Mouse (Mus musculus) heart, embryonic 16.5 days (tissue): ENCODE measurements around the gene Lrrc1. TPM values are rescaled to one million over a fixed set of nuclear protein-coding genes. Genes with fewer than 3 reads are reported as not detected.

Experiments
- ATAC-seq: fragments of 200-750 bp; cut with Nextera tagmentation; replicated peaks from 2 replicates; pipeline ENCODE4 v1.8.0; 2017; ENCODE audit warnings: moderate number of reproducible peaks; ENCODE audit not compliant: insufficient read depth, low FRiP score; ENCODE audit errors: extremely low read depth
- H3K27ac ChIP-seq: fragments of 300-500 bp; sonication (generic); 2 replicates; pipeline ENCODE4 v1.5.1; 2014; ENCODE audit warnings: mild to moderate bottlenecking, low read length, control low read depth, moderate library complexity
- H3K27me3 ChIP-seq: fragments of 300-500 bp; sonication (generic); 2 replicates; pipeline ENCODE4 v1.6.1; 2014; ENCODE audit warnings: low read length, mixed read lengths; ENCODE audit not compliant: control insufficient read depth, insufficient read depth
- H3K36me3 ChIP-seq: fragments of 300-500 bp; sonication (generic); 2 replicates; pipeline ENCODE4 v1.6.1; 2014; ENCODE audit not compliant: control insufficient read depth, insufficient read depth
- H3K4me1 ChIP-seq: fragments of 300-500 bp; sonication (generic); 2 replicates; pipeline ENCODE4 v1.6.1; 2014; ENCODE audit warnings: low read length, mixed read lengths; ENCODE audit not compliant: control insufficient read depth, insufficient read depth
- H3K4me2 ChIP-seq: fragments of 300-500 bp; sonication (generic); 2 replicates; pipeline ENCODE4 v1.6.1; 2014; ENCODE audit warnings: low read depth, mild to moderate bottlenecking, control low read depth, low read length
- H3K4me3 ChIP-seq: fragments of 300-500 bp; sonication (generic); 2 replicates; pipeline ENCODE4 v1.5.1; 2014; ENCODE audit warnings: mild to moderate bottlenecking, control low read depth, low read length
- H3K9ac ChIP-seq: fragments of 300-500 bp; sonication (generic); 2 replicates; pipeline ENCODE4 v1.6.1; 2014; ENCODE audit warnings: low read length, control low read depth
- H3K9me3 ChIP-seq: fragments of 300-500 bp; sonication (generic); replicated peaks from 2 replicates; pipeline ENCODE4 v1.6.1; 2016; ENCODE audit warnings: low read length; ENCODE audit not compliant: control insufficient read depth
- WGBS: fragments of 180-500 bp; shearing (Covaris S2); extraction: QIAGEN DNeasy Blood & Tissue Kit; methylation state at CpG from one replicate; pipeline ENCODE4 v1.1.7; 2014; 5-methylcytosine and 5-hydroxymethylcytosine counted together
- polyA plus RNA-seq: library from polyadenylated mRNA; unstranded; fragments of >200 nt; fragmentation: Nextera tagmentation; extraction: Ambion mirVana; gene quantifications from 2 replicates; pipeline ENCODE4 v1.2.1, GENCODE M21; 2015

The Lrrc1 gene
- polyA plus RNA-seq, 1 experiment from 2014 or later: 23.6 TPM

GRCm38 (mm10) chr9:77497173-77497572, 47.5 kb downstream of the Lrrc1 start:
- no peaks in the 10 kb centered on the region for H3K36me3 ChIP-seq
- 0 out of 2 replicates have a peak, but pooled peaks have one; percentile 11 for ATAC-seq
- peak overlapping the region; percentile 71 for H3K27ac ChIP-seq
- no peak overlapping the region for H3K4me2 ChIP-seq
- 28% methylated on average over 6 of the region's 6 CpGs for WGBS
- peak overlapping the region; percentile 62; the same call in 1 of the 2 replicates for H3K9ac ChIP-seq
- H3K4me3 ChIP-seq: no peak overlapping the region
- no peaks in the 10 kb centered on the region for H3K27me3 ChIP-seq
- peaks cover 37% of the 10 kb centered on the region for H3K4me1 ChIP-seq
- H3K9me3 ChIP-seq: no peaks in the 10 kb centered on the region

GRCm38 (mm10) chr9:77496540-77497062, 48.1 kb downstream of the Lrrc1 start:
- no peaks in the 10 kb centered on the region for H3K36me3 ChIP-seq
- peaks cover 36% of the 10 kb centered on the region for H3K4me1 ChIP-seq
- no peak overlapping the region for H3K4me2 ChIP-seq
- 0 out of 2 replicates have a peak, but pooled peaks have one; percentile 24 for ATAC-seq
- H3K9me3 ChIP-seq: no peaks in the 10 kb centered on the region
- peak overlapping the region; percentile 71 for H3K27ac ChIP-seq
- H3K27me3 ChIP-seq: no peaks in the 10 kb centered on the region
- 17% methylated on average over 12 of the region's 12 CpGs for WGBS
- peak overlapping the region; percentile 62; the same call in 1 of the 2 replicates for H3K9ac ChIP-seq
- no peak overlapping the region for H3K4me3 ChIP-seq

- 54% methylated on average over 7 of the region's 7 CpGs for WGBS
- peaks cover 30% of the 10 kb centered on the region for H3K4me1 ChIP-seq
- ATAC-seq: 0 out of 2 replicates have a peak, but pooled peaks have one; percentile 16
- no peaks in the 10 kb centered on the region for H3K9me3 ChIP-seq
- H3K4me3 ChIP-seq: no peak overlapping the region
- H3K4me2 ChIP-seq: no peak overlapping the region
- H3K27me3 ChIP-seq: no peaks in the 10 kb centered on the region
- no peak overlapping the region for H3K27ac ChIP-seq
- no peaks in the 10 kb centered on the region for H3K36me3 ChIP-seq
- no peak overlapping the region for H3K9ac ChIP-seq
Measured at GRCm38 (mm10) chr9:77494307-77494706, 50.4 kb downstream of the Lrrc1 start.

GRCm38 (mm10) chr9:77488611-77489010, 56.1 kb downstream of the Lrrc1 start:
- no peaks in the 10 kb centered on the region for H3K9me3 ChIP-seq
- H3K4me1 ChIP-seq: peaks cover 6% of the 10 kb centered on the region
- no peak overlapping the region for H3K9ac ChIP-seq
- H3K4me2 ChIP-seq: no peak overlapping the region
- no peaks in the 10 kb centered on the region for H3K27me3 ChIP-seq
- ATAC-seq: no peak
- no peak overlapping the region for H3K27ac ChIP-seq
- no peak overlapping the region for H3K4me3 ChIP-seq
- no peaks in the 10 kb centered on the region for H3K36me3 ChIP-seq
- WGBS: 90% methylated on average over 11 of the region's 11 CpGs

- 67% methylated on average over 7 of the region's 7 CpGs for WGBS
- Histone ChIP-seq H3K36me3 (no peaks in the 10 kb centered on the region), H3K9ac (no peak overlapping the region), H3K27me3 (no peaks in the 10 kb centered on the region), H3K4me3 (no peak overlapping the region), H3K9me3 (no peaks in the 10 kb centered on the region), H3K4me1 (peaks cover 12% of the 10 kb centered on the region), H3K27ac (no peak overlapping the region), H3K4me2 (no peak overlapping the region)
- no peak for ATAC-seq
Measured at GRCm38 (mm10) chr9:77487427-77487826, 57.2 kb downstream of the Lrrc1 start.

GRCm38 (mm10) chr9:77485915-77486314, 58.8 kb downstream of the Lrrc1 start:
- Histone ChIP-seq H3K36me3 (no peaks in the 10 kb centered on the region), H3K4me1 (peaks cover 24% of the 10 kb centered on the region), H3K27ac (no peak overlapping the region), H3K4me3 (no peak overlapping the region), H3K4me2 (no peak overlapping the region), H3K9ac (no peak overlapping the region), H3K27me3 (no peaks in the 10 kb centered on the region), H3K9me3 (no peaks in the 10 kb centered on the region)
- 77% methylated on average over 12 of the region's 12 CpGs for WGBS
- ATAC-seq: no peak

- no peak overlapping the region for H3K4me3 ChIP-seq
- no peak overlapping the region for H3K4me2 ChIP-seq
- H3K36me3 ChIP-seq: no peaks in the 10 kb centered on the region
- H3K27ac ChIP-seq: no peak overlapping the region
- H3K9ac ChIP-seq: no peak overlapping the region
- H3K27me3 ChIP-seq: no peaks in the 10 kb centered on the region
- ATAC-seq: no peak
- WGBS: 89% methylated on average over 10 of the region's 10 CpGs
- H3K9me3 ChIP-seq: no peaks in the 10 kb centered on the region
- H3K4me1 ChIP-seq: peaks cover 29% of the 10 kb centered on the region
Measured at GRCm38 (mm10) chr9:77484751-77485150, 59.9 kb downstream of the Lrrc1 start.

GRCm38 (mm10) chr9:77483559-77483958, 61.1 kb downstream of the Lrrc1 start:
- Histone ChIP-seq H3K9me3 (no peaks in the 10 kb centered on the region), H3K27me3 (no peaks in the 10 kb centered on the region), H3K4me1 (peaks cover 32% of the 10 kb centered on the region), H3K27ac (no peak overlapping the region), H3K4me3 (no peak overlapping the region), H3K9ac (no peak overlapping the region), H3K4me2 (no peak overlapping the region), H3K36me3 (no peaks in the 10 kb centered on the region)
- ATAC-seq: no peak
- 91% methylated on average over 3 of the region's 3 CpGs for whole genome bisulfite sequencing

- 49% methylated on average over 5 of the region's 5 CpGs for WGBS
- peak; percentile 78 for ATAC-seq
- no peaks in the 10 kb centered on the region for H3K27me3 ChIP-seq
- H3K4me1 ChIP-seq: peaks cover 38% of the 10 kb centered on the region
- no peaks in the 10 kb centered on the region for H3K36me3 ChIP-seq
- H3K9me3 ChIP-seq: no peaks in the 10 kb centered on the region
- peak overlapping the region; percentile 20; the same call in 1 of the 2 replicates for H3K9ac ChIP-seq
- peak overlapping the region; percentile 72 for H3K27ac ChIP-seq
- H3K4me2 ChIP-seq: no peak overlapping the region
- no peak overlapping the region for H3K4me3 ChIP-seq
Measured at GRCm38 (mm10) chr9:77482281-77482680, 62.4 kb downstream of the Lrrc1 start.
